Mouse (Mus musculus): ENCODE data around the gene Eif3g.

DNA sequence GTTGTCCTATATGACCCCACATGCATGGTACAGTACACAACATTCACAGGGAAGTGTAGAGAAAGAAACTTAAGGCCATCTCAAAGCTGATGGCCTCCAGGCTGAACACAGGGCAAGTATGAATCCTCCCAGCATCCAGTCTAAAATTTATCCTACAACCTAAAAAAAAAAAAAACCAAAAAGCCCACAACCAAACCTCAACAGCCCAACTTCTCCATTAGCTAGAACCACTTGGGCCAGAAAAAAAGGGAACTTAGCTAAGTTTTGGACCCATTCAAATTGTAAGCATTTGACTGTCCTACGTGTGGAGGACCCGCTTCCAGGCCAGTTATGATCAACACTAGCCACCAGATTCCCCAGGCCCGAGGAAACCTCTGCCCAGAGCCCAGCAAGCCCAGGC lies 24.8 kb upstream of the Eif3g start:
- no peak for TF ChIP-seq POLR2A (IDR thresholded peaks at IDR 0.05; ENCODE audit: insufficient read depth, low read depth, low read length)
- TF ChIP-seq CTCF (IDR thresholded peaks at IDR 0.05; ENCODE audit: insufficient read depth, low read depth, low read length), result no peak

All from olfactory bulb, adult 2 months (tissue).